Mouse (Mus musculus) ovary, postnatal 10 days (tissue): ENCODE results near the gene Lmcd1.

ENCODE experiments used
- DNase-seq: peaks from one replicate; pipeline ENCODE4 v3.0.0; 2022; ENCODE audit warnings: low spot score

The Lmcd1 gene

GRCm38 (mm10) chr6:112287671-112288070 lies 14.1 kb downstream of the Lmcd1 start:
- no peak for DNase-seq

GRCm38 (mm10) chr6:112288271-112288670 lies 14.7 kb downstream of the Lmcd1 start:
- no peak for DNase-seq

- DNase-seq: no peak
Measured at GRCm38 (mm10) chr6:112291146-112291545, 17.6 kb downstream of the Lmcd1 start.

GRCm38 (mm10) chr6:112293320-112293719 lies 19.8 kb downstream of the Lmcd1 start:
- no peak for DNase-seq

- DNase-seq: no peak
Measured at GRCm38 (mm10) chr6:112295269-112295668, 21.7 kb downstream of the Lmcd1 start.

GRCm38 (mm10) chr6:112300146-112300545 lies 26.6 kb downstream of the Lmcd1 start:
- no peak for DNase-seq

GRCm38 (mm10) chr6:112300633-112301032 lies 27.1 kb downstream of the Lmcd1 start:
- no peak for DNase-seq

GRCm38 (mm10) chr6:112302248-112302647 lies 28.7 kb downstream of the Lmcd1 start:
- no peak for DNase-seq

- no peak for DNase-seq
Measured at GRCm38 (mm10) chr6:112302814-112303383, 29.3 kb downstream of the Lmcd1 start.

GRCm38 (mm10) chr6:112304751-112305150 lies 31.2 kb downstream of the Lmcd1 start:
- DNase-seq: peak; percentile 7

GRCm38 (mm10) chr6:112309330-112309938 lies 35.9 kb downstream of the Lmcd1 start:
- no peak for DNase-seq

GRCm38 (mm10) chr6:112311385-112311784 lies 37.8 kb downstream of the Lmcd1 start:
- no peak for DNase-seq

GRCm38 (mm10) chr6:112319449-112319848 lies 45.9 kb downstream of the Lmcd1 start:
- DNase-seq: no peak

GRCm38 (mm10) chr6:112320679-112321078 lies 47.1 kb downstream of the Lmcd1 start:
- no peak for DNase-seq

- no peak for DNase-seq
Measured at GRCm38 (mm10) chr6:112322916-112323315, 49.4 kb downstream of the Lmcd1 start.

- no peak for DNase-seq
Measured at GRCm38 (mm10) chr6:112325213-112325612, 51.7 kb downstream of the Lmcd1 start.

GRCm38 (mm10) chr6:112327793-112328192 lies 54.2 kb downstream of the Lmcd1 start:
- no peak for DNase-seq

GRCm38 (mm10) chr6:112330520-112331222 lies 57.1 kb downstream of the Lmcd1 start:
- DNase-seq: no peak

GRCm38 (mm10) chr6:112331223-112331598 lies 57.7 kb downstream of the Lmcd1 start:
- no peak for DNase-seq

- no peak for DNase-seq
Measured at GRCm38 (mm10) chr6:112333930-112334329, 60.4 kb downstream of the Lmcd1 start.

GRCm38 (mm10) chr6:112337667-112338066 lies 64.1 kb downstream of the Lmcd1 start:
- DNase-seq: no peak

GRCm38 (mm10) chr6:112339016-112339415 lies 65.5 kb downstream of the Lmcd1 start:
- DNase-seq: no peak

- DNase-seq: no peak
Measured at GRCm38 (mm10) chr6:112350452-112350851, 76.9 kb downstream of the Lmcd1 start.

GRCm38 (mm10) chr6:112359341-112359740 lies 85.8 kb downstream of the Lmcd1 start:
- no peak for DNase-seq
